Mouse (Mus musculus) lung, postnatal 0 days (tissue): Measurements from ENCODE around the gene Top2a.

Experiments used
- CTCF ChIP-seq: IDR thresholded peaks from 2 replicates; pipeline ENCODE4 v1.5.1; 2016; ENCODE audit warnings: antibody characterized with exemption, mild to moderate bottlenecking
- EP300 ChIP-seq: IDR thresholded peaks from 2 replicates; pipeline ENCODE4 v1.6.1; 2016; ENCODE audit warnings: antibody characterized with exemption, mild to moderate bottlenecking, control low read depth

DNA sequence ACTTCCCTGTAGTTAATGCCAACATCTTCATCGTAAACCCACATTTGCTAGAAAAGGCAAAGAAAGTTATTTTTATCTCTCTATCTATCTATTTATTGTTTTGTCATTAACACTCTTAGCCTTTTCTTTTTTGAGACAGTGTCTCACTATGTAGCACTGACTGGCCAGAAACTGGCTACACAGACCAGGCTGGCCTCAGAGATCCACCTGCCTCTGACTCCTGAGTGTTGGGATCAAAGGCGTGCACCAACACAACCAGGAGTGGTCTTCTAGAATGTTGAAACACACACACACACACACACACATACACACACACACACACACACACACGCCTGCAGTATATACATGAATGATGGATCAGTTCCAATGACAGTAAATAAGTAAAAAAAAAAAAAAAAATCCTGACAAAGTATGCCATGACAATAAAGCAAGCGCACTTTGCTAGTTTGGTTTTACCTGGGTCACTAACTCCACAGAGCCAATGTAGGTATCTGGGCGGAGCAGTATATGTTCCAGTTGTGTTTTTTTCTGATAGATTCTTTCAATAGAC, 1.5 kb downstream of the Top2a start:
- TF ChIP-seq EP300 (no peak), CTCF (no peak)
